Mouse (Mus musculus) heart, embryonic 11.5 days (tissue): ENCODE data around the gene Snx21. TPM values are rescaled to one million over a fixed set of nuclear protein-coding genes. Genes with fewer than 3 reads are reported as not detected.
A peak's percentile ranks its signal among the peaks of the same experiment; 100 is the strongest.
"Not testable (repeated sequence)": the region's sequence is repeated elsewhere in the genome, so short reads cannot be mapped to it uniquely, and the experiment has no call there.

Experiments used
- ATAC-seq: fragments of 200-750 bp; cut with Nextera tagmentation; replicated peaks from 2 replicates; pipeline ENCODE4 v1.8.0; 2017; ENCODE audit warnings: moderate library complexity; ENCODE audit not compliant: insufficient number of reproducible peaks, low FRiP score, low TSS enrichment
- H3K27ac ChIP-seq: fragments of 300-500 bp; sonication (generic); 2 replicates; pipeline ENCODE4 v1.5.1; 2014; ENCODE audit warnings: mild to moderate bottlenecking, low read depth, low read length
- H3K27me3 ChIP-seq: fragments of 300-500 bp; sonication (generic); 2 replicates; pipeline ENCODE4 v1.6.1; 2014; ENCODE audit warnings: mild to moderate bottlenecking, low read length, mixed read lengths; ENCODE audit not compliant: control insufficient read depth, insufficient read depth
- H3K36me3 ChIP-seq: fragments of 300-500 bp; sonication (generic); 2 replicates; pipeline ENCODE4 v1.6.1; 2014; ENCODE audit warnings: mild to moderate bottlenecking, low read length, moderate library complexity, mixed read lengths; ENCODE audit not compliant: control insufficient read depth, insufficient read depth
- H3K4me1 ChIP-seq: fragments of 300-500 bp; sonication (generic); 2 replicates; pipeline ENCODE4 v1.6.1; 2014; ENCODE audit warnings: low read length; ENCODE audit not compliant: control insufficient read depth, insufficient read depth
- H3K4me2 ChIP-seq: fragments of 300-500 bp; sonication (generic); 2 replicates; pipeline ENCODE4 v1.6.1; 2014; ENCODE audit warnings: mild to moderate bottlenecking, moderate library complexity
- H3K4me3 ChIP-seq: fragments of 300-500 bp; sonication (generic); 2 replicates; pipeline ENCODE4 v1.5.1; 2014; ENCODE audit warnings: low read depth, low read length
- H3K9ac ChIP-seq: fragments of 300-500 bp; sonication (generic); 2 replicates; pipeline ENCODE4 v1.6.1; 2014; ENCODE audit warnings: mild to moderate bottlenecking, low read depth, low read length, moderate library complexity
- H3K9me3 ChIP-seq: fragments of 300-500 bp; sonication (generic); replicated peaks from 2 replicates; pipeline ENCODE4 v1.6.1; 2016; ENCODE audit warnings: low read length; ENCODE audit not compliant: control insufficient read depth
- WGBS: fragments of 180-500 bp; shearing (Covaris S2); extraction: QIAGEN DNeasy Blood & Tissue Kit; methylation state at CpG from one replicate; pipeline ENCODE4 v1.1.7; 2014; ENCODE audit not compliant: insufficient replicate concordance; 5-methylcytosine and 5-hydroxymethylcytosine counted together
- polyA plus RNA-seq: library from polyadenylated mRNA; unstranded; fragments of >200 nt; fragmentation: Nextera tagmentation; extraction: Ambion mirVana; gene quantifications from 2 replicates; pipeline ENCODE4 v1.2.1, GENCODE M21; 2014

The Snx21 gene
- polyA plus RNA-seq, 1 experiment from 2014 or later: 27.2 TPM

- 88% methylated on average over 2 of the region's 2 CpGs for WGBS
- no peaks in the 10 kb centered on the region for H3K27me3 ChIP-seq
- H3K9me3 ChIP-seq: no peaks in the 10 kb centered on the region
- no peak overlapping the region for H3K4me2 ChIP-seq
- H3K36me3 ChIP-seq: peaks cover 18% of the 10 kb centered on the region; the same call in 1 of the 2 replicates
- H3K27ac ChIP-seq: peak overlapping the region; percentile 74; the same call in 1 of the 2 replicates
- H3K4me3 ChIP-seq: no peak overlapping the region
- H3K9ac ChIP-seq: no peak overlapping the region
- H3K4me1 ChIP-seq: 0 out of 2 replicates have a peak, but pooled peaks cover 7% of the 10 kb centered on the region
- no peak for ATAC-seq
Observed at GRCm38 (mm10) chr2:164793772-164794171, 8.1 kb downstream of the Snx21 start.

DNA sequence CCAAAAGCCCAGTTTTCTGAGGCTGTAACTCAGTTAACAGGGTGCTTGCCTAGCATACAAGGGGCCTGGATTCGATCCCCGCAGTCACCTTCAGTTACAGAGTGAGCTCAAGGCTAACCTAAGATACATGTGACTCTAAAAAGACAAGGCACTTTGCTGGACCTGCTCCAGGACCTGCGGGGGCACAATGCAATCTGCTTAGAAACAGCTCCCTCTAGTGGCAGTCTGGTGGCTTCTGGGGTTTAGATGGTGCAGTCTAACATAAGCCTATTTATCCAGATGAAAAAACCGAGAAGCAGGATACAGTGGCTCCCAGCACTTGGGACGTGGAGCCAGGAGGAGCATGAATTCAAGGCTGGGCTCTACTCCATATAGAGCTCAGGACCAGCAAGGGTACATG is 8.7 kb downstream of the Snx21 start:
- Histone ChIP-seq H3K9ac (no peak overlapping the region), H3K36me3 (peaks cover 18% of the 10 kb centered on the region; the same call in 1 of the 2 replicates), H3K4me2 (no peak overlapping the region), H3K9me3 (no peaks in the 10 kb centered on the region), H3K27me3 (no peaks in the 10 kb centered on the region), H3K4me1 (0 out of 2 replicates have a peak, but pooled peaks cover 7% of the 10 kb centered on the region), H3K27ac (no peak overlapping the region), H3K4me3 (no peak overlapping the region)
- no peak; the same call in 1 of the 2 replicates for ATAC-seq
- 37% methylated on average over 5 of the region's 5 CpGs for WGBS

- H3K27ac ChIP-seq: no peak overlapping the region
- H3K4me1 ChIP-seq: 0 out of 2 replicates have a peak, but pooled peaks cover 7% of the 10 kb centered on the region
- no peaks in the 10 kb centered on the region for H3K9me3 ChIP-seq
- H3K4me3 ChIP-seq: no peak overlapping the region
- peaks cover 20% of the 10 kb centered on the region; the same call in 1 of the 2 replicates for H3K36me3 ChIP-seq
- no peak for ATAC-seq
- H3K4me2 ChIP-seq: no peak overlapping the region
- 77% methylated on average over 4 of the region's 4 CpGs for WGBS
- no peaks in the 10 kb centered on the region for H3K27me3 ChIP-seq
- no peak overlapping the region for H3K9ac ChIP-seq
Observed at GRCm38 (mm10) chr2:164795868-164796267, 10.2 kb downstream of the Snx21 start.

DNA sequence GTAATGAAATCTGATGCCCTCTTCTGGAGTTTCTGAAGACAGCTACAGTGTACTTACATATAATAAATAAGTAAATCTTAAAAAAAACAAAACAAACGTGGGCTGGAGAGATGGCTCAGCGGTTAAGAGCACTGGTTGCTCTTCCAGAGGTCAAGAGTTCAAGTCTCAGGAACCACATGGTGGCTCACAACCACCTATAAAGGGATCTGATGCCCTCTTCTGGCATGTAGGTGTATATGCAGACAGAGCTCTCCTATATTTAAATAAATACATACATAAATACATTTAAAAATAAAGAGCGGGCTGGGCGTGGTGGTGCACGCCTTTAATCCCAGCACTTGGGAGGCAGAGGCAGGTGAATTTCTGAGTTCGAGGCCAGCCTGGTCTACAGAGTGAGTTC is 12.9 kb downstream of the Snx21 start:
- peaks cover 15% of the 10 kb centered on the region; the same call in 1 of the 2 replicates for H3K36me3 ChIP-seq
- not testable (repeated sequence) for H3K4me2 ChIP-seq, H3K4me3 ChIP-seq, H3K4me1 ChIP-seq, H3K9me3 ChIP-seq, H3K27ac ChIP-seq, ATAC-seq, H3K27me3 ChIP-seq, H3K9ac ChIP-seq
- WGBS: 74% methylated on average over 6 of the region's 6 CpGs

DNA sequence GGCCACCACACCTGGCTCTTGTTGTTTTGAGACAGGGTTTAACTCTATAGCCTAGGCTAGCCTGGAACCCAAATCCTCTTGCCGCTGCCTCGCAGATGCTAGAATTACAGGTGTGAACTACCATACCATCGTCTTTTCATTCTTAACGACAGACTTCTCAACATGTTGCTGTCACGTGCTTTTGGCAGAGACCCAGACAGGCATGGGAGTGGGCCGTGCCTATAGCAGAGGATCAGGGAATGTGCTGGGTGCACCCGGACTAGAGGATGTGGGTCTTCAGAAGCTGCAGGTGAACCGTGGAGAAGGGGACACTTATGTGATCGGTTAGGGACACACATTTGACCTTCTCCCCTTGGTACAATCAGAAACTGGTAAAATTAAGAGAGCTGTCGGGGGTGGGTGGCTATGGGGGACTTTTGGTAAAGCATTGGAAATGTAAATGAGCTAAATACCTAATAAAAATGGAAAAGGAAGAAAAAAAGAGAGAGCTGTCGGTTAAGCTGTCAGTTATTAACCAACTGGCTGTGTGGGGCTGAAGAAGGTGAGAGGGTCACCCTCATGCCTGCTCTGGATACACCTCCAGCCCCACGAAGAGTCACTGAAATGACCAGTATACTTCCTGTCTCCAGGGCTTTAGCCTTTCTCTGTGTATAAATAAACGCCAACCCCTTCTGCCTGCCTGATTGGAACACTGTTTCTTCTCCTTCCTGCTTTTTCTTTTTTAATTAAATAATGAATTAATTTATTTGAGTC is 14.8 kb downstream of the Snx21 start:
- no peak overlapping the region for H3K9ac ChIP-seq
- no peaks in the 10 kb centered on the region for H3K27me3 ChIP-seq
- H3K9me3 ChIP-seq: no peaks in the 10 kb centered on the region
- no peak overlapping the region for H3K27ac ChIP-seq
- peaks cover 6% of the 10 kb centered on the region for H3K4me1 ChIP-seq
- no peak for ATAC-seq
- H3K4me3 ChIP-seq: no peak overlapping the region
- WGBS: 88% methylated on average over 13 of the region's 13 CpGs
- H3K4me2 ChIP-seq: no peak overlapping the region
- H3K36me3 ChIP-seq: peaks cover 10% of the 10 kb centered on the region; the same call in 1 of the 2 replicates

GRCm38 (mm10) chr2:164803201-164803920 is 17.7 kb downstream of the Snx21 start:
- Histone ChIP-seq H3K4me3 (peak overlapping the region; percentile 88), H3K4me1 (peaks cover 10% of the 10 kb centered on the region), H3K27me3 (no peaks in the 10 kb centered on the region), H3K4me2 (peak overlapping the region; percentile 70), H3K9me3 (no peaks in the 10 kb centered on the region), H3K36me3 (peaks cover 2% of the 10 kb centered on the region; the same call in 1 of the 2 replicates), H3K9ac (peak overlapping the region; percentile 85), H3K27ac (no peak overlapping the region)
- 91% methylated on average over 16 of the region's 16 CpGs for WGBS
- no peak for ATAC-seq

GRCm38 (mm10) chr2:164803921-164804313 is 18.3 kb downstream of the Snx21 start:
- Histone ChIP-seq H3K36me3 (peaks cover 2% of the 10 kb centered on the region; the same call in 1 of the 2 replicates), H3K9ac (peak overlapping the region; percentile 85), H3K9me3 (no peaks in the 10 kb centered on the region), H3K27ac (no peak overlapping the region), H3K27me3 (no peaks in the 10 kb centered on the region), H3K4me3 (peak overlapping the region; percentile 88), H3K4me1 (peaks cover 10% of the 10 kb centered on the region), H3K4me2 (peak overlapping the region; percentile 70)
- no peak for ATAC-seq
- 61% methylated on average over 1 of the region's 1 CpGs for WGBS

- WGBS: under 1% methylated on average over 47 of the region's 47 CpGs
- Histone ChIP-seq H3K4me3 (peak within 1 kb of the TSS; percentile 88), H3K4me2 (peak within 1 kb of the TSS; percentile 70), H3K9me3 (no peaks in the 10 kb centered on the region), H3K36me3 (peaks cover 2% of the 10 kb centered on the region; the same call in 1 of the 2 replicates), H3K4me1 (peaks cover 10% of the 10 kb centered on the region), H3K27ac (peak within 1 kb of the TSS; percentile 87), H3K27me3 (no peaks in the 10 kb centered on the region), H3K9ac (peak within 1 kb of the TSS; percentile 85)
- ATAC-seq: peak; percentile 96
Observed at GRCm38 (mm10) chr2:164804533-164805331, 19.1 kb downstream of the Snx21 start, which contains the start of the genes Acot8 and Zswim3. TSS of gene Acot8 (minus strand) at chr2:164804882. TSS of gene Zswim3 (plus strand) at chr2:164805098.
